Mouse (Mus musculus) adrenal gland, adult 2 months (tissue): ENCODE measurements at regions not wholly inside any gene's neighbourhood (a gene's known extent, or its start where the extent isn't known, plus 50 kb on each side); places are given as distances from the start of the nearest gene placed in this dataset.

Experiments
- DNase-seq: peaks from one replicate; pipeline ENCODE4 v3.0.0; 2021

DNA sequence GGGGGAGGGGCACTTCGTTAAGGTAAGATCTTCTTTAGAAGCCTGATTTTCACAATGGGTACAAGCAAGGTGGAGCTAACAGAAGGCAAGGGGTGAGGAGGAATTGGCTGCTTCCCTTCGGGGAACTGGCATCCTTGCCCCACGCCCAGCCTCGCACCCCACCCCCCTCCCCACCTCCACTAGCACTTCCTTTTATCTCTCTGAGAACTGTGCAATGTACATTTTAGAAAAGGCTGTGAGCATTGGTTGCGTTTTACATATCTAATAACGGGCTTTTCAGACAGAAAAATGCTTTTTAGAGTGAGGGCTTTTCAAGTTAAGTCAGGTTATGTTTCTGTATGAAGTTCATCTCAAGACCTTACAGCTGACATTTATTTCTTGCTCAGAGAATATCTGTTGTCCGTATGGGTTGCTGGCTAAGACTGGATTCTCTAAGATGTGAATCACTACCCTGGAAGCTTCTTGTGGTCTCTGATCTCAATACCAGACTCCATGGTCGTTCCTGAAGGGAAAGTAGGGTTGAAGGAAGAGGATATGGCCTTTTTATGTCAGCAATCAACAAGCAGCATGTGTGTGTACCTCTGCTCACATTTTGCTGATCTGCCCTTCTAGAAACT, 199.1 kb downstream of the Klf6 start:
- DNase-seq: no peak

DNA sequence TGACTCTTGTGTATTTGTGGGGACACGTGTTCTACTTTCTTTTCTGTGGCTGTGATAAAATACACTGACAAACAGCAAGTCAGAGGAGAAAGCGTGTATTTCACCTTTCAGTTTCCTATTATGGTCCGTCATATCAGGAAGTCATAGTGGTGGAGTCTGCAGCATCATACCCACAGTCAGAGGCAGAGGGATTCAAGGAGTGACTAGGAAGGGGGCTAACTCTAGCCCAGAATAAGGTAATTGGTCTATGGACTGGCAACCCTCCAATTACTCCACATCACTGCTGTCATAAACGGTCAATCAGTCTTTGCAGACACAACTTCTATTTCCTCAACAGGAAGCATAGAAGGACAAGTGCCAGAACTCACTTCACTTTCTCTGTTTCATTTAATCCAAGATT, 201.0 kb downstream of the Klf6 start:
- no peak for DNase-seq

DNA sequence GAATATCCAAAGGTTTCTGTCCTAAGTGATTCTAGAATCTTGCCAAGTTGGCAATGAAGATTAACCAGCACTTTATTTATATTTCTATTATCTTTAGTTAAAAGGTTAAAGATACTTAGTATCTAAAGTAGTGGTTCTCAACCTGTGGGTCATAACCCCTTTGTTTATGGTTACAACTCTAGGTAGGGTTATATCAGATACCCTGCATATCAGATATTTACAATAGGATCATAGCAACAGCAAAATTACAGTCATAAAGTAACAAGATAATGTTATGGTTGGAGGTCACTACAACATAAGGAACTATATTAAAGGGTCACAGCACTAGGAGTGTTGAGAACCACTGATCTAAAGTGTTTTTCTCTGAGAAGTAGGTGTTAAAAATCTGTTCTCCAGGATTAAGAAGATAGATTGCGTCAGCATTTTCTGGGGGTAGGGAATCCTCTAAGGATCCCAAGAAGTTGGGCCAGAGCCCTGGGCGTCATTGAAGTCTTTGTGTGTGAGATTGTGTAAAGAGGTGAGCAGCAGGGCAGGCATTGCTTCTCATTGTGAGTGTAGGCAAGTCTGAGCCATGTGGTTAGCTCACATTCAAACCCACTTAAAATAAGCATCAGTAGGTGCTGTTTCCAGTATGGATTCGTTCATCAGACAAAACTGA, 201.6 kb downstream of the Klf6 start:
- DNase-seq: peak; percentile 5

DNA sequence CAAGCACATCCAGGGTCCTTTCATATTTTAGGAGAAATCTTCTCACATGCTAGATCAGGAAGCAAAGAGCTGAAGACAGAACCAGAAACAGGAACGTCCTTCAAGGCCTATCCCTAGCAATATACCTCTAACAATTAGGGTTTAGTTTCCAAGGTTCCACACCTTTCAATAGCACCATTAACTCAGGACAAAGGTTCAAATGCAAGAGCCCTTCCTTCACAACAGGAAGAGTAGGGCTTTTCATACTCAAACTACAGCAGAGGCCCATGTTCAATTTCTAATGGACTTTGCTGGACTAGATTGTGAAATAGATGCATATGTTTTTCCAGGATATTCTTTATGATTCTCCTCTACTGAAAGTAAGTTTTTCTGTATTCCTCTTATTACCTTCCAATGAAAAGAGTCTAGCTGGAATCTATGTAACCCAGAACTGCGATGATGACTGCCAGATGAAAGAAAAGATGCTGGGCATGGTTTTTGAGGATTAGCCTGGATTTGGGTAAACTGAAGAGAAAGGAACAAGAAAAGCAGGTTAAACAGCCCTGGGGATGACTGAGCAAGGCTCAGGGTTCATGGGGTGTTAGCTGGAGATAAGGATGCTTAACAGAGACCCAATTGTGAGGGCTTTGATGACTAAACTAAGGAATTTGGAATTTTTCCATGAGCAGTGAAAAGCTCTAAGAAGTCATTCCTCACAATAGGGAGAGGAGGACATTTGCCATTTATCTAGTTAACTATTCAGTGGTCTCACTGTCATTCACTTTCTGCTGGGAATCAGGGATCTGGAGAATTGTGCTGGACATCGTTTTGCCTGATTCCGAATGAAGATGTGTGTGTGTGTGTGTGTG, 215.9 kb downstream of the Klf6 start:
- no peak for DNase-seq

DNA sequence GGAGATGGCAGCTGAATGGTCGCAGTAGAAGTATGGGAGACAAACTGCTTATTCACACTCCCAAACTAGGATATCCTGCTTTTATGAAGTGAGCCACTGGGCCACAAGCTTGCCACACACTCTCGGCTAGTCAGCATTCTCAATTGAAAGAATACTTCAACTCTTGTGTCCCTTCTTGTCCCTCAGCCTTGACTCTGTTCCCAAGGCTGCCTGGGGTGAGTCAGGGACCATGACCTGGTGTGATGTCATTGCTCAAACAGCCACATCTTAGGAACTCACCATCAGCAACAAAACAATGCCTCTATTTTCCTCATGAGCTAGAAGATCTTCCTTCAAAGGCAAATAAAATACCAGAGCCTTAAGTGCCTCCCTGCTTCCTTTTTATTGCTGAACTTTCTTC, 224.6 kb downstream of the Klf6 start:
- DNase-seq: peak; percentile 82

DNA sequence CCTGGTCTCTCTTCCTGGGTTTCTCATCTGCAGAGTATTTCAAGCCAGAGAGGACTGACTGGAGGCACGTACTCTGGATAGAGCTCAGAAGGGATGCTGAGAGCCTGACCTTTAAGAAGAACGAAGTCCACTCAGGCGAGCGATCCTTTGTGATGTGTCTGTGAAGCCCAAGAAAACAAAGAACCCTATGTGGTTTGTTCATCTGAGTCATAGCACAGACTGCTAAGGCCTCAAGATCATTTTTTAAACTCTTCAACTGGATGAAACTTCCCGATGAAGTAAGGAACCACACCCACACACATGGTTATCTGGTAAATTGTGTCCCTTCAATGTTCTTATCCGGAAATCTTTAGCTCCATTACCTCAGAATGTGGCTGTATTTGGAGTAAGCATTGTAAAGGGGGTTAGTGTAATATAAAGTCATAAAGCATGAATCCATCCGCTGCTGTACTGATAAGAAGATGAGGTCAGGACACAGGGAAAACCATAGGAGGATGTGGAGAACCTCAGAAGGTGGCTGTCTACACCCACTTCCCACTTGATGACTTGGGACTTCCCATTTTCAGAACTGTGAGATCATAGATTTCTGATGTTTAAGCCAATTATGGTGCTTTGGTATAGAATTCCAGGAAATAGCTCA, 247.9 kb downstream of the Klf6 start:
- DNase-seq: no peak

DNA sequence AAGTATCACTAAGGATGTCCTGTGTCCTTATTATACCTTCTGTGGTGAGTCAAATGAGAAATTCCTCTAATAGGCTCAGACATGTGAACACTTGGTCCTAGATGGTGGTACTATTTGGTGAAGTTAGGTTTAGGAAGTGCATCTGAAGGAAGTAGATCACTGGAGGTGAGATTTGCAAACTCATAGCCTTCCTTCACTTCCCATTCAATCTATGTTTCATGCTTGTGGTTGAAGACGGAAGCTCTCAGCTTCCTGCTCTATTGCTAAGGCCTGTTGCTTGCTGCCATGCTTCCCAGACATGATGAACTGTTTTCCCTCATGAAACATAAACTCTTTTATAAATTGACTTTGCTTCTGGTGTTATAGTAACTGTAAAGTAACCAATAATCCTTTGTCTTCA, 258.4 kb downstream of the Klf6 start:
- DNase-seq: no peak

DNA sequence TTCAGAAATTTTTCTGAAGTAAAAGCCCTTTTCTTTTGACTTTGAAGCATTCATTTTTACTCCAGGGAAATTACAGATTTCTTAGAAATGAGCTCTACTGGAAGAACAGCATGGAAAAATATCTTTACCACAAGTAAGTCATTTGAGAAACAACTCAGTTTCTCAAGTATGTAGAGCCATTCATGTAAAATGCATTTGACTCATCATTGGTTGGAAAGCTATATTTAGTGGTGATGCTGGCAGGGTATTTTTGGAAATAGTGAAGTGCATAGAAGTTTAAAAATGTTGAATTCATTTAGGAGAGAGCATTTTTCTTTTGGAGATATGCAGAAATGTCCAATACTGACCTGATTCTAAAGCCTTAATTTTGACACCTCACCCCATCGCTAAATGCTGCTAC, 266.0 kb downstream of the Klf6 start:
- DNase-seq: no peak

DNA sequence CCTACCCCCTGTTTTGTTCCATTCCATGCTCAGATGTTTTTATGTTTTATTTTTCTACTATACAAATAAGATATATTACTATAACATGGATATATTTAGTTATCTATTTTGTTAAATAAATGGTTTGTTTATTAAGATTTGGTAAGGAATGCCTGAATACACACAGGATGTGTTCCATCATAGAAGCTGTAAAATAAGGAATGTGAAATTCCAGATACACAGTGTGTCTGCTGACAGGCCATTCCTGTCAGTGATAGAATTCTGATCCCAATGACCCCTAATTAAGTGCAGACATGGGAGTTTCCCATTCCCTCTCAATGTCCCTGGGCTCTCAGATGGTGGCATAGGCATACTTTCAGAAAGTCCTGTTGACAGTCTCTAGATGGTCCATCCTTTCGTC, 267.6 kb downstream of the Klf6 start:
- DNase-seq: no peak

DNA sequence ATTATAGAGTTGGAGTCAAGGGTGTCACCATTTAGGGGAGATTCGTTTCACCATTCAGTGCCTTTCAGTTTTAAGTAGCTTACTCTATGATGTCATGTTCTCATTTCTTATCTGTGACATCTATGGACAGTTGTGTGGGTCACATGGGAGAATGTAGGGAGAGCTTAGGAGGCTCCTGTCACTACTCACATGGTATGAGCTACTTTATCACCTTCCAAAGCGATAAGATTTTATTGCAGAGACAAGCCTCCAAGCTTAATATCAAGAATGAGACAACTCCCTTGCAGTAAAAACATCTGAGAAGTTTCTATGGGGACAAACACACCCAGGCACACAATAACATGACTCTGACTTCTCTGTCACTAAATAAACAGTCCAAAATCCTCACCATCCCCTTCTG, 270.1 kb downstream of the Klf6 start:
- DNase-seq: no peak

DNA sequence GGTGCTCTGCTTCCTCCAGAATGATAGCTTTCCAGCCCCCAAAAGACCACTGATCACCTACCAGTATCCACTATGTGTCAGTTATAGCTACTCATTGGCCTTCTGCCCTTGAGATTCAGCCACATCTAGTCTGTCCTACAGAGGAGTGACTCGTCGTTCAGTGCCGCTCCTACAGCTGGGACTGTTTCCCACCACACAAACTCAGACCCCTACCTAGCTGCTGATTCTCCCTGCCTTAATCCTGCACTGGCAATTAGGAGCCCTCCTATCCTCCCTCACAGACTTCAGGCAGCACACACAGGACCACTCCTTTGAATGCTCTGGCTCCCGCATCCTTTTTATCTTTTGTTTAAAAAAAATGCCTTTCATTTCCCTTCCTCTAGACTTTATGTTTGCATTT, 275.9 kb downstream of the Klf6 start:
- no peak for DNase-seq

DNA sequence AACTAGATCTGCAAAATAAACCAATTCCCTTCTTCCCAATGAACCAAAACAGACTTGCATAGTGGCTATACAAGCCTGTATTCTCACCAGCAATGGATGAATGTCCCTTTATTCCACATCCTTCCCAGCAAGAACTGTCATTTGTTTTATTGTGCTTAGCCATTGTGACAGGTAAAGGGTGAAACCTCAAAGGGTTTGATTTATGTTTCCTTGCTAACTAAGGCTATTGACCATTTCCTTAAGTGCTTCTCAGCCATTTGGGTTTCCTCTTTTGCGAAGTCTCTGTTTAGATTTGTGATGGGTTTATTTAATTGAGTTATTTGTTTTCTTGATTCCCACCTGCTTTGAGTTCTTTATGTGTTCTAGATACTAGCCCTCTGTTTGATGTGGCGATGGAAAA, 281.5 kb downstream of the Klf6 start:
- DNase-seq: no peak

DNA sequence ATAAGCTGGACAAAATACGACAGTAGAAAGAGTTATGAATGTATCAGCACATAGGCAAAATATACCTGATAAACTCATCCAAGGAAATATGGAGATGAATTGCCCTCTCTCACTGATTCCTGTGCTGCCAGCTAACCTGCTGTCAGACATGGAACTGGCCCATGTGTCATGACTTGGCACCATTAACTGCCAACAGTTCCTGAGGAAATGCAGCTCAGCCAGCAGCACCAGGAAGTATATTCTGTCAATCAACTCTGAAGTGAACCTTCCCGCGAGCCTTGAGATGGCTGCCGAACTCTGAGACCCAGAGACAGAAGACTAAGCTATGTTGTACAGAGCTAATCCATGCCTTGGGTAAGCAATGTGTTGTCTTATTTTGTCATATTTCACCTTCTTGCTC, 292.4 kb downstream of the Klf6 start:
- no peak for DNase-seq

DNA sequence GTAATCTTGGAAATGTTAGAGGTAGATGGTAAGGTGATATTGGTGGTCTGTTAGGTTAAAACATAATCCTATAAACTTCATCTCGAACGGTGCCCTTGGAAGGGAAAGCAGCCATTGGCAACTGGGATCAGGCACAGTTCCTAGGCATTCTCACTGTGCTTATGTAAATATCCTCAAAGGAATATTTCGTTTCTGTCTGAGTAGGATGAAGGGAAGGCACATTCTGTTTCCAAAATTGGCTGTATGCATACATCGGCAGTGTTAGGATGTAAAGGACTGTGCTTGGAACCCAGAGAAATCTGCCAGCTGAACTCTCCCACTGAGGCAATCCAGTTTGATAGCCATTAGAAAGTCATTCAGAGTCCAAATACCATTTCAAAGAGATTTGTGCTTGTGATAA, 294.9 kb downstream of the Klf6 start:
- no peak for DNase-seq

DNA sequence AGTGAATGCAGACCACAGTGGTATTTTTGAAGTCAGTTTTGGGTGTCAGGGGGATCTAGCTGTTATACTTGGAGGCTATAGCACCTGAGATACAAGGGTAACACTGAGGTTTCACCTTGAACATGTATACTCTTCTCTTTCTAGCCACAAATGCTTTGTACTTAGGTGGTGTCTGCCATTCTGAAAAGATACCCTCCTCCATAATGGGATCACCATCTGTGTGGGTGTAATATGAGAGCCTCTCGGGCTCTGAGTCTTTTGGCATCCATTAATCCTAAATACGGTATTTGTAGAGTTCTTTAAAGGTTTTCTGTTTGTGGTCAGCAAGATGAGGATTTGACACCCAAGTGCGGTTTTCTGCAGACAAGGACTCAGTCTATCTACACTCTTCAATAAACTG, 295.7 kb downstream of the Klf6 start:
- no peak for DNase-seq

DNA sequence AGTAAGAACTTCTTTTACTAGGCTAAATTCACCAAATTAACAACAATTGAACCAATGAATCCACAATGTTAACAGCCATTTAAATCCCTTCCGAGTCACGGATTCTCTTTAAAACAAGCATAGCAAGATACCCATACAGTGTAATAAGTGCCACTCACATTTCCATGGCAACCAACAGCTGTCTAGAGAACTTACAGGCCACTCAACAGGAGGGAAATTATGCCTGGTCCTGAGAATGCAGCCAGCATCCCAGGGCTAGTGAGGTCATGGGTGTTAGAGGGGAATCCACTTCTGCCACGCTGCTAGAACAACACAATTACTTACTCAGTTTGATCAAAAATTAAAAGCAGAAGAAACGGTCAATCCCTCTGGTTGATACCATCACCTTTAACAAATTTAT, 296.7 kb downstream of the Klf6 start:
- no peak for DNase-seq

DNA sequence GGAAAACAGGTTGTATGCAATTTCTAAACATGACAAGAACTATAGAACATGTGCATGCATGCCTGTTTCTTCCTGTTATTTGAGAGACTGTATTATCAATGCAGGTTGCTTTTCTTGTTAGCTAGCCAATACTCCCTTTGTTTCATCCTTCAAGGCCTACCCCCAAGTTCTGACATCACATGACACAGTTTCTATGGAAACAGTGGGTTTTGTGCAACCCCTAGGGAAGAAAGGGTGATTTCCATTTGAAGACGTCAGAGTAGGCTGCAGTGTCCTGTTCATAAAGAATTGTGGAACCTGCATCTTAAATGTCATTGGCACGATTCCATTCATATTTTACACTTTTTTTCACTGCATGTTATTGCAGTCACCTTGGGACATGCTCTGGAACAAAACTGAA, 298.1 kb downstream of the Klf6 start:
- DNase-seq: no peak

DNA sequence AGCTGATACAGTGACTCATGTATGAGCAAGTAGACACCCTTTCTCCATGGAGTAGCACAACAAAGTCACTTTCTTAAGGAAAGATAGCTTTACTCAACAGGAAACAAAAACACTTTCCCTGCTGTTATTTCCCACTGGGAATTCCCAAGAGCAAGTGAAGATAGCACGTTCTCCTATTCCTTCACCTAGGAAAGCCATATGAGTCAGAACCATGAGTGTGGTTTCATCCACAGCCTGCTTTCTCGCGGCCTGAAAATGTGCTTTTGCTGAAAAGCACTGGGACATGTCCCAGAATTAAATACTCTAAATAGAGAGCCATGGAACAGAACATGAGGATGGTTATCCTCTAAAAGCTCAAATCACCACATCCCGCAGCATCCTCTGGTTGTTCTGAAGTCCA, 304.6 kb downstream of the Klf6 start:
- no peak for DNase-seq

DNA sequence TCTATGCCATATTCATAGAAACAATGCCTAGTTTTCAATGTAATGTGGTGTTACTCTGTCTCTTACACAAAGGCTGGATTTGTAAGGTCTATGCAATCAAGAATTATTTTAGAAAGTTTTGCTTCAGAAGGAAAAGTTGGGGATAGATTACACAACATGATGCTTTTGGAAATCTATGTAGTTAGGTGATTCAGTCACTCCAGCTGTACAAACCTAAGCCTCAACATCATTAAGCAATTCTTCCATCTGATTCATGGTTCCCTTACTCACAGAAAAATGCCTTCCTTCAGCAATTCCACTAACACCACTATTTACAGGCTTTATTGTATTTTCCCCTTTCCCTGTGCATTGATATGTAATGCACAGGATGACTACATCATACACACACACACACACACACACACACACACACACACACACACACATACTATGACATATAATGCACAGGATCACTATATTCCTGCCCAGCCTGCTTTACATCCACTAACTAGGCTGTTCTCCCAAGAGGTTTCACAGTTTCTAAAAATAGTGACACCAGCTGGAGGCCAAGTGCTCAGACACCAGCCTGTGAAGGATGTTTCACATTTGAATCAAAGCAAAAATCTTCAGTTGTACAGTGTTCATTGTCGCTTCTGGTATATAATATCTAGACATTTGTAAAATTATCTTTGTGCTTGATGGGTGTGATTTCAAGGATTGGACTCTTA, 305.9 kb downstream of the Klf6 start:
- DNase-seq: no peak

DNA sequence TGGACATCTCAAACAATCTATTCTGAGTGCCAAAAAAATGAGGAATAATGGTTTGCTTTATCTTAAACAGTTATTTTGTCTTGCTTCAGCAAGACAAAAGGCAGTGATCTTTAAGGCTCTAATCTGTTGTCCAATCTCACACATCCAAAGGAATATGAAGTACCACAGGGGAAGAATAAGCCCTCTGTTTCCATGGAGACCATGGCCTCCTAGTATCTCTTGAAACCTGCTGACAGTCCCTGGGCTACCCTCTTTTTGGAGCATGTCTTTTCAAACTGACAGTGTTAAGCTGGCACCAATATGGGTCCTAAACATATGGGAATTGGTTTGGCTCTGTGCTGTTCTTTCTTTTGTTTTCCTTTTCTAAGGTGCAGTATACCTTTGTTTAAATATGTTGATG, 311.8 kb downstream of the Klf6 start:
- no peak for DNase-seq

DNA sequence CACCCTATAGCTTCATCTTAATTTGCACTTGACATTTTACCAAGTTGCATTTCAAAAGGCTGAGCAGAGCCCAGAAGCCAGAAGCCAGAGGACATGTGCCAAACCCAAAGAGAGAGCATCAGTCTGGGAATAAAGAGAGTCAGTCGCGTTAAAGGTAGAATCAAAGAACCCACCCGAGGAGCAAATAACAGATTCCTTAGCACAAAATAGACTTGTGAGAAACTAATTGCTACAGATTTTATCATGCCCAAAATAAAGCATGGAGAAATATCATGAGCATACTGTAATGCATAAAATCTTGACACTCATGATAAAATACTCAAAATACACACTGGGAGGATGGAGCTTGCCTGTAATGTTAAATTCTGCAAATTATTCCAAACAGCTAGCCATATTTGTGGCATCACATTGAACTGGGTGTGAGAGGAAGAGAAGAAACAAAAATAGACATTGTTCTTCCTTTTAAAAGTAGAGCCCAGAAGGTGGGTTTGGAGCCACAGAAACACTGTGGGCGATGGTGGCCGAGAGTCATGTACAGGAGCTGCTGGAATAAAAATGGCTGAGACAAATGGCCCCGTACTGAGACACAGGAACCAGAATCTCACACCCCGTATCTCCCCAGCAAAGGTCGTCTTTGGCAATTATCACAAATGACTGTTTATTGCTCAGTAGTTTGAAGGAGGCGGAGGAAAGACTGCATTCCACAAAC, 317.2 kb downstream of the Klf6 start:
- no peak for DNase-seq

DNA sequence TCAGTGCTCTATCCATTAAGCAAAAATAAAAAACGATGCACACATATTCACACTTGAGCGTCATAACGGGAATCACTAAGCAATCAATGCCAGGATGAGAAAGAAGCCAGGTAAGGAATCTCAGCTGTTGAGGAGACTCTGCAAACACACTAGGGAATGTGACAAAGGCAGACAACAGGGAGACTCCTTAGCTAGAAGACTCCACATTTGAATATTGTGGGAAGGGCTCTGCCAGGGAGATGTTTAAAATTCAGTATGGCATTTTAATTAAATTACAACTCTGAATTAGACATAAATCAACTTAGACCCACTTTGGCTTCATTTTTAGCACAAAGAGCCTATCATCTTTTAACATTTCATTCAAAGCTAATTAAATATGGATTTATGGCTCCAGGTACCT, 327.9 kb downstream of the Klf6 start:
- DNase-seq: no peak
